Mouse (Mus musculus) liver, postnatal 0 days (tissue): ENCODE data around the gene Srsf3.

Experiments
- CTCF ChIP-seq: sonication (generic); IDR thresholded peaks from 2 replicates; pipeline ENCODE4 v1.5.1; 2016; ENCODE audit warnings: antibody characterized with exemption, low read depth
- EP300 ChIP-seq: IDR thresholded peaks from 2 replicates; pipeline ENCODE4 v1.6.1; 2016; ENCODE audit warnings: antibody characterized with exemption, low read depth, mild to moderate bottlenecking

GRCm38 (mm10) chr17:29072701-29073307 is 40.4 kb downstream of the Srsf3 start:
- TF ChIP-seq EP300 (no peak), CTCF (no peak)
